Mouse (Mus musculus): ENCODE measurements around the gene Ipo8.

The Ipo8 gene

GRCm38 (mm10) chr6:148830748-148831727 is at the start of gene Ipo8:
Gene Ipo8, minus strand, starts transcription at chr6:148831467.
- DNase-seq = peak; percentile 82 to 89

DNA sequence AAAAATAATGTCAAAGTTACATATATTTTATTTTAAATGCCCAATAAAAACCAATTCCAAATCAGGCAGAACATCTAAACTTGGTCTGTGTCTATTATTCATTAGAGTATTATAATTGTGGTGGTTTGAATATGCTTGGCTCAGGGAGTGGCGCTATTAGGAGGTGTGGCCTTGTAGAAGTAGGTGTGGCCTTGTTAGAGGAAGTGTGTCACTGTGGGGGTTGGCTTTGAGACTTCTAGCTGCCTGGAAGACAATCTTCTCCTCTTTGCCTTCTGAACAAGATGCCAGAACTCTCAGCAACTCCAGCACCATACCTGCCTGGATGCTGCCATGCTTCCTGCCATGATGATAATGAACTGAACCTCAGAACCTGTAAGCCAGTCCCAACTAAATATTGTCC is 42.6 kb upstream of the Ipo8 start:
- DNase-seq = no peak

GRCm38 (mm10) chr6:148845629-148846028 is 14.4 kb upstream of the Ipo8 start:
- no peak for DNase-seq

- no peak for DNase-seq
Measured at GRCm38 (mm10) chr6:148841760-148842159, 10.5 kb upstream of the Ipo8 start.

DNA sequence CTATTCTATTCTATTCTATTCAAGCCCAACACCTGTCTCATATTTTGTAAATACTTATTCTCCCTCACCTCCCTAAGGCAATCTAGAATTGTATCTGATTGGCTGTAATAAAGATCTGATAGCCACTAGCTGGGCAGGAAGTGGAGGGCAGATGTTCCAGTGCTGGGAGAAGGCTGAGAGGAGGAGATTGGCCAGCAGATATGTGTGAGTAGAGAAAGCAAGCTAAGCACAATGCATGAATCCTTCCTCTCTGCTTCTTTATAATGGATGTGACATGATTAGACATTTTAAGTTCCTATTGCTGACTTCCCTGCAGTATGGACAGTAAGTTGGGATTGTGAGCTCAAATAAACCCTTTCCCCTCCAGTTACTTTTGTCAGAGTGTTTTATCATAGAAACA is 7.2 kb upstream of the Ipo8 start:
- no peak for DNase-seq

DNA sequence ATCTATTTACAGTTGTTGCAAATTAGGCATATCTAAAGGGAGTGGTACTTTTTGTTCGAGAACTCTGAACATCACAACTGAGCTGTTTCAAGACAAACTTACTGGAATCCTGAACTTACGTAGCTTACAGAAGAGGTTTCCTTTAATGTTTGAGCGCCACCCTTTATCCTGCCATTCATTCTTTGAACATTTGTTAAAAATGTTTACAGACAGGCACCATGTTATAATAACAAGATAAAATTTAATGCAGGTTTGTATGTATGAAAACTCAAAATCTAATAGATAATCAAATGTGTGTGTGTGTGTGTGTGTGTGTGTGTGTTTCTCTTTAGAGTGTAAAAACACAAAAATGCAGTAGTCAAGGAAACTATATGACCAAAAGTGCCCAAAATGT is 458 bp upstream of the Ipo8 start:
- DNase-seq = no peak

DNA sequence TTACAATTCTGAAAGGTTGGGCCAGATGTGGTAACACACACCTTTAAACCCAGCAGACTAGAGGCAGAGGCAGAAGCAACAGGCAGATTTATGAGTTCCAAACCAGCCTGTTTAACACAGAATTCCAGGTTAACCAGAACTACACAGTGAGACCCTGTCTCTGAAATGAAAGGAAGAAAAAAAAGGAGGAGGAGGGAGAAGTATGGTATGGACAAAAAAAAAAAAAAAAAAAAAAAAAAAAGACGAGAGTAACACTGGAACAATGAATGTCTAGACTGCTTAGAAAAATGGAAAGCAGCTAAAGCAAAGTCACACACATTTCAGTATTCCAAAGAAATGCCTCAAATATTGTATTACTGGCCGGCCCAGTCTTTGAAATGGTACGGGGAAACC is 916 bp downstream of the Ipo8 start:
- no peak for DNase-seq

DNA sequence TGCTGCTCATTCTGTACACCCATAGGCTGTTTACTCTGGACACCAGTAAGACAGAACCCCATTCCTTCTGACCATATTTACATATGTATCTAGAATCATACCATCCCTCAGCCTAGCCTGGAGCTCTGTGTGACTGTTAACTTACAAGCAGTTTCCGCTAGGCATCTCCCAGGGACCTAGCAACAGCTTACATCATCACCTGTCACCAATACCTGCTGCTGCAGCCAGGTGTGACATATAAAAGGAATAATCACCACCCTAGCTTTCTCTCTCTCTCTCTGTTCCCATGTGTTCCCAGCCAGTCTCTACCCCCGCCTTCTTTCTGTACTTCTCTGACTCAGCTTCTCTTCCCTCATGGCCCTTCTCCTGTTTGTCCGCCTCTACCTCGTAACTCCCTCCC is 5.1 kb downstream of the Ipo8 start:
- no peak for DNase-seq

DNA sequence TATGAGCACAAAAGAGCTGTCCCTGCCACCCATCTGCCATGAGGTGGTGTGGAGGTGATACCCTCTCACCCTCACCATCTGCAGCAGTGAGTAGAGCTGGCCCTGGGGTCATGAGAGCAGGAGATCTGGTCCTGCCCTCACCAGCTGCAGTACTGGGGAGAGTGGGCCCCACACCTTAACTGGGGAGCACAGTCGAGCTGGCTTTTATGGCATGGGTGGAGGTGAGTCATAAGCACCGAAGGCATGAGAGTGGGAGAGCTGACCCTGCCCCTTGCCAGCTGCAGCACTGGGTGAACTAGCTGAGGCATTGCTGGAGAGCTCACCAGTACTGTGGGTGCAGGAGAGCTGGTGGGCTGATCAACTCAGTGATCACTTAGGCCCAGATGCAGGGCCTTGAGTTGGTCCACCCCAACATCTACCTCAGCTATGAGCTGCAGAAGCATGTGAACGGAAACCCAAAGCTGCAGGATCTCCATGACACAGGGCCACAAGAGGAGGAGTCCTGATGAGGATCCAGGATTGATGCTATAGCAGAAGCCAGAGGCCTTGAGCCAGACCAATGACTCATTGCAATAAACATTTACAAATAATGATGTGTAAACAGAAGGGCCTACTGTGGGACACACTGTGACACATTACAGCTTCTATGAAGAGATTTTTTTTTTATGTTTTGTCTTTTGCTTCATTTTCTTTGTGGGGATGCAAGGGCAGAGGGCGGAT is 12.5 kb downstream of the Ipo8 start:
- DNase-seq = no peak

GRCm38 (mm10) chr6:148816751-148817150 is 14.5 kb downstream of the Ipo8 start:
- DNase-seq = no peak

GRCm38 (mm10) chr6:148811117-148811516 is 20.1 kb downstream of the Ipo8 start:
- no peak for DNase-seq

GRCm38 (mm10) chr6:148799773-148800172 is 31.5 kb downstream of the Ipo8 start:
- DNase-seq = no peak

DNA sequence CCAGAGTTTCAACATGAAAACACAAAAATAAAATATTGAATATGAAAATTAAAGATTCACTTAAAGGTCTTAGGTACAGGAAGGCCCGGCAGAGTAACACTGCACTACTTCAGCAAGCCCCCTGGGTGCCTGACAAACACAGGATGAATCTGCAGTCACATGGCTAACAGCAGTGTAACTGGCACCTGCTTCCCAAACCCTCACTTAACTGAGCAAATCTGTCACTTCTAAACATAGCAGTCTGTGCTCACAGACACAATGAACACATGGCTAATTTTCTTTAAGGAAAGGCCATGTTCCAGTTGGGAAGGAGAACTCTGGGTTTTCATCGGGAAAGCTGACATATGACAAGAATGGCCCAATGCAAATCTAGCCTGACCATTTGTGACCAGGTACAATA is 36.1 kb downstream of the Ipo8 start:
- DNase-seq = no peak

GRCm38 (mm10) chr6:148789010-148789673 is 42.1 kb downstream of the Ipo8 start:
- no peak for DNase-seq

GRCm38 (mm10) chr6:148786186-148786585 is 45.1 kb downstream of the Ipo8 start:
- DNase-seq = no peak

DNA sequence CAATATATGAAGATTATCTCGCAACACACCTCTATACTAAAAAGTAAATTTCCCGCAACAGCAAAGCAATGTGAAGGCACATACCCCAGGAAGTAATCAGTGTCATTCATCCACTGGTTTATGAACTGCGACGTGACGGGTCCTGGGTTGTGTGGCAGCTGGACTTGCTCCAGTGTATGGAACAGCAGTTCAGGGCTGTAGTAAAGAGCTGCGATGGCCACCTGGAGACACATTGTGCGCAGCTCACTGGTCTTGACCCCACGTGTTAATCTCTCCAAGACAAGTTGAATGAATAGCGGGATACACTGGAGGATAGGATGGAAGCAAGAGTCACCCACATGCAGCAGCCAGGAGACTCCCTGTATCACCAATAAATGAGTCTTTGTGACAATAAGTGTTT is 46.8 kb downstream of the Ipo8 start:
- no peak for DNase-seq

DNA sequence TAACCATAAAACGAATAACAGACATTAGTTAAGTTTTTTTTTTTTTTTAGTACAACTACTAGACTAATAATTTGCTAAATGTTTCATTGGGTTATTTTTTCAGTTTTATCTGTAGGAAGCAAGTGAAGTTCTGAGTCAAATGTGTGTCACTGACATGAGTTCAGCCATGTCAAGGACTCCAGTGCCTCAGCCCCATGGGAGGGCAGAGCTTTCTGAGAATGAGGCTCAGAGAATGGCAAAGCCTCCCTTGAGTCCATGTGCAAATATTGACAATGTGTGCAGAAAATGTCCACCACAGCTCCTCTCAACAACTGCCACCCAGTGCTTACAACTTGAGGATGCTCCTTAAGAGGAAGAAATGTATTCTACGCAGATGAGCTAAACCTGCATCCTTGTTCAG is 55.0 kb downstream of the Ipo8 start:
- DNase-seq = no peak

GRCm38 (mm10) chr6:148771423-148771822 is 59.8 kb downstream of the Ipo8 start:
- no peak for DNase-seq

GRCm38 (mm10) chr6:148768419-148768818 is 62.8 kb downstream of the Ipo8 start:
- DNase-seq = no peak

DNA sequence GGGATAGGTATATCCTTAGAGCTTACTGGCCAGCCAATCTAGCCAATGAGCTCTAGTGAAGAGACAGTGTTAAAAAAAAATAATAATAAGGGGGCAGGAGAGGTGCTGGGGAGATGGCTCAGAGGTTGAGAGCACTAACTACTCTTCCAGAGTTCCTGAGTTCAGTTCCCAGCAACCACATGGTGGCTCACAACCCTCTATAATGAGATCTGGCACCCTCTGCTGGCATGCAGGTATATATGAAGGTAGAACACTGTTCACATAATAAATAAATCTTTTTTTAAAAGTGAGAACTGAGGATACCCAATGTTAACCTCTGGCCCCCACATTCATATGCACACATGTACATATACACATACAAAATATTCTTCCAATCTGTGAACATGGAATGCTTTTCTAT is 64.0 kb downstream of the Ipo8 start:
- no peak for DNase-seq

- DNase-seq = no peak
Measured at GRCm38 (mm10) chr6:148761967-148762712, 69.1 kb downstream of the Ipo8 start.

- DNase-seq = no peak
Measured at GRCm38 (mm10) chr6:148761475-148761874, 69.8 kb downstream of the Ipo8 start.

- no peak for DNase-seq
Measured at GRCm38 (mm10) chr6:148756535-148756934, 74.7 kb downstream of the Ipo8 start.

Data from thymus, postnatal 36 days (tissue).